Mouse (Mus musculus) neural tube, embryonic 14.5 days (tissue): ENCODE results near the gene Arhgap22. TPM values are rescaled to one million over a fixed set of nuclear protein-coding genes. Genes with fewer than 3 reads are reported as not detected.

ENCODE experiments used
- ATAC-seq: fragments of 200-750 bp; cut with Nextera tagmentation; 2 replicates; pipeline ENCODE4 v1.8.0; 2017; ENCODE audit warnings: low read depth, mild to moderate bottlenecking, moderate TSS enrichment, moderate library complexity
- H3K27ac ChIP-seq: fragments of 300-500 bp; sonication (generic); 2 replicates; pipeline ENCODE4 v1.5.1; 2014; ENCODE audit warnings: low read depth, mild to moderate bottlenecking, control low read depth, low read length, moderate library complexity, mixed read lengths
- H3K27me3 ChIP-seq: fragments of 300-500 bp; sonication (generic); 2 replicates; pipeline ENCODE4 v1.6.1; 2014; ENCODE audit warnings: low read length; ENCODE audit not compliant: control insufficient read depth, insufficient read depth
- H3K36me3 ChIP-seq: fragments of 300-500 bp; sonication (generic); 2 replicates; pipeline ENCODE4 v1.6.1; 2014; ENCODE audit warnings: low read length, mixed read lengths; ENCODE audit not compliant: control insufficient read depth, insufficient read depth
- H3K4me1 ChIP-seq: fragments of 300-500 bp; sonication (generic); 2 replicates; pipeline ENCODE4 v1.6.1; 2014; ENCODE audit warnings: low read length; ENCODE audit not compliant: control insufficient read depth, insufficient read depth
- H3K4me2 ChIP-seq: fragments of 300-500 bp; sonication (generic); 2 replicates; pipeline ENCODE4 v1.6.1; 2014; ENCODE audit warnings: mild to moderate bottlenecking, low read depth, low read length, control low read depth
- H3K4me3 ChIP-seq: fragments of 300-500 bp; sonication (generic); 2 replicates; pipeline ENCODE4 v1.5.1; 2014; ENCODE audit warnings: low read depth, low read length, control low read depth, mixed read lengths
- H3K9ac ChIP-seq: fragments of 300-500 bp; sonication (generic); replicated peaks from 2 replicates; pipeline ENCODE4 v1.6.1; 2014; ENCODE audit warnings: low read depth, mild to moderate bottlenecking, control low read depth, low read length, mixed read lengths
- H3K9me3 ChIP-seq: fragments of 300-500 bp; sonication (generic); 2 replicates; pipeline ENCODE4 v1.6.1; 2016; ENCODE audit warnings: low read length; ENCODE audit not compliant: control insufficient read depth
- WGBS: fragments of 180-500 bp; shearing (Covaris S2); extraction: QIAGEN DNeasy Blood & Tissue Kit; methylation state at CpG from one replicate; pipeline ENCODE4 v1.1.7; 2014; 5-methylcytosine and 5-hydroxymethylcytosine counted together
- polyA plus RNA-seq: library from polyadenylated mRNA; unstranded; fragments of >200 nt; fragmentation: Nextera tagmentation; extraction: Ambion mirVana; gene quantifications from 2 replicates; pipeline ENCODE4 v1.2.1, GENCODE M21; 2014

Gene Arhgap22
- polyA plus RNA-seq, 1 experiment from 2014 or later: 1.5 TPM

GRCm38 (mm10) chr14:33231311-33231710 is 17.5 kb downstream of the Arhgap22 start:
- no peaks in the 10 kb centered on the region for H3K9me3 ChIP-seq
- no peak for ATAC-seq
- 92% methylated on average over 3 of the region's 3 CpGs for WGBS

DNA sequence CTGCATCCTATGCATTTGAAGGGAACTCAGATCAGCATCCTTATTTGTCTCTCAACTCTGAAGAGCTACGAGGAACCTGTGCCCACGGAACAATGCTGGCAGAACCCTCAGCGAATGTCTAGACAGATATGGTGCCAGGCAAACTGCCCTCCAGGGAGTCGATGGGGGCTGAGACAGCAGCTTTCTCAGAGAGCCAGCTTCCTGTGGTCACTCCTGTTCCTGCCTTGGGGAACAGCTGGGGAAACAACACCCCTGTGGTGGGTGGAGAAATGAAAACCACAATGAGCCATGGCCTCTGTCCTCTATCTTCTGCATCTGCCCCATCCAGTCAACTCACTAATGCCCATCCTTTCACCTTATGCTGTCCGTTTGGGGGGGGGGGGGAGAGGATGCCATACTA is 18.2 kb downstream of the Arhgap22 start:
- WGBS: 76% methylated on average over 5 of the region's 5 CpGs

More at GRCm38 (mm10) chr14:33231311-33231710, 17.5 kb downstream of the Arhgap22 start:
- Histone ChIP-seq H3K4me2 (no peak overlapping the region), H3K9ac (no peak overlapping the region), H3K27ac (no peak overlapping the region), H3K4me3 (no peak overlapping the region), H3K27me3 (no peaks in the 10 kb centered on the region), H3K4me1 (no peaks in the 10 kb centered on the region), H3K36me3 (no peaks in the 10 kb centered on the region)

DNA sequence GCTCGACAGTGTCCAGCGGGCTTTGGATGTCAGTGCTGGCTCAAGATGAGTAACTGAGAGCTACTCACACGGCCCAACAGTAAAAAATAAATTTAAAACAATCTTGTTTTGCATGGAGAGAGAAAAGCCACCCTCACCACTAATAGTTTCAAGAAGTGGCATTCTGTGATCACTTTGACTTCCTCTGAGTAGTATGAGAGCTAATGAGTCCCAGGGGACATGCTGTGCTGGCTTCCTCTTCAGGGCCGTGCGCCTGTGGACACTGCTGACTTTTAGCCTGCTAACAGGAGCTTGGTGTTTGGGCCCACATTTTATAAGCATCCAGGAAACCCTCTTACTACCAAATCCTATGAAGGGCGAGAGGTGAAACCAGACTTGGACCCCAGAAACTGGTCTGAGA is 21.8 kb downstream of the Arhgap22 start:
- no peaks in the 10 kb centered on the region for H3K4me1 ChIP-seq
- no peaks in the 10 kb centered on the region for H3K9me3 ChIP-seq
- H3K9ac ChIP-seq: no peak overlapping the region
- no peak for ATAC-seq
- H3K27ac ChIP-seq: no peak overlapping the region
- no peaks in the 10 kb centered on the region for H3K36me3 ChIP-seq
- H3K4me2 ChIP-seq: no peak overlapping the region
- H3K4me3 ChIP-seq: no peak overlapping the region
- H3K27me3 ChIP-seq: no peaks in the 10 kb centered on the region
- 79% methylated on average over 6 of the region's 6 CpGs for WGBS

More for the DNA sequence above, 18.2 kb downstream of the Arhgap22 start:
- ATAC-seq: no peak
- Histone ChIP-seq H3K27me3 (no peaks in the 10 kb centered on the region), H3K9me3 (no peaks in the 10 kb centered on the region), H3K9ac (no peak overlapping the region), H3K4me2 (no peak overlapping the region), H3K4me3 (no peak overlapping the region), H3K27ac (no peak overlapping the region), H3K36me3 (no peaks in the 10 kb centered on the region), H3K4me1 (no peaks in the 10 kb centered on the region)

- Histone ChIP-seq H3K27ac (no peak overlapping the region), H3K4me3 (no peak overlapping the region), H3K9ac (no peak overlapping the region), H3K27me3 (no peaks in the 10 kb centered on the region), H3K36me3 (no peaks in the 10 kb centered on the region), H3K4me2 (no peak overlapping the region), H3K9me3 (no peaks in the 10 kb centered on the region), H3K4me1 (no peaks in the 10 kb centered on the region)
- 74% methylated on average over 2 of the region's 2 CpGs for WGBS
- ATAC-seq: no peak
These were observed 26.6 kb downstream of the Arhgap22 start for GRCm38 (mm10) chr14:33240400-33240799.

DNA sequence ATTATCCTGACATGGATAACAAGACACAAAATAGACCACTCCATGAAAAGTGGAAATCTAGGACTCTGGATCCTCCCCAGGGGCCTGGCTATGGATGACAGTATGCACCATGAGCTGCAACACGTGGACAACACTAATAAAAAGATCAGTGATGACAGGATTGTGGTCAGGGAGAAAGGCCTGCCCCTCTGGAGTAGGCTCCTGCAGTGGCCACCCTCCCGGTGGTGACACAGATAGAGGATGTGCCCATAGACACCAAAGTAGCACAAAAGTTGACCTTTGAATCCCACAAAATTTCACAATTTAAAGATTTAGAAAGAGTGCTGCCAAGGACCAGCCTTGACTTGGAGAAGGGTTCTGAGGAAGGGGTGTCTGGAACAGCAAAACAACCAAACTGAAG is 29.4 kb downstream of the Arhgap22 start:
- no peaks in the 10 kb centered on the region for H3K4me1 ChIP-seq
- WGBS: 65% methylated on average over 2 of the region's 2 CpGs
- H3K9me3 ChIP-seq: no peaks in the 10 kb centered on the region
- H3K36me3 ChIP-seq: no peaks in the 10 kb centered on the region
- no peak overlapping the region for H3K27ac ChIP-seq
- H3K4me3 ChIP-seq: no peak overlapping the region
- H3K9ac ChIP-seq: no peak overlapping the region
- no peak for ATAC-seq
- no peaks in the 10 kb centered on the region for H3K27me3 ChIP-seq
- no peak overlapping the region for H3K4me2 ChIP-seq

DNA sequence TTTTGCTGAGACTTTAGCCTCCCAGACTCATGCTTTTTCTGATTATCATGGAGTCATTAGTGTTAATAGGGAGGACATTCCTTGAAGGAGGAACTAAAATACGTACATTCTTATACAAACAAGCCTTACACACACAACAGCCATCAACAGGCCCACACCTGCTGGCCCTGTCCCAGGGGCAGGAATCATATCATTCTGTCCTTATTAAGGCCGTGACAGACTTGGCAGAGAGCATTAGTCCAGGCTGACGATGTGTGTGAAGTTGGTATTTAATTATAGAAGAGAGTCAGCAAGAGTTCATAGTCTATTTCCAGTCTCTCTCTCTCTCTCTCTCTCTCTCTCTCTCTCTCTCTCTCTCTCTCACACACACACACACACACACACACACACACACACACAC is 30.7 kb downstream of the Arhgap22 start:
- Histone ChIP-seq H3K4me2 (no peak overlapping the region), H3K9me3 (no peaks in the 10 kb centered on the region), H3K27ac (no peak overlapping the region), H3K9ac (no peak overlapping the region), H3K4me3 (no peak overlapping the region), H3K4me1 (no peaks in the 10 kb centered on the region), H3K36me3 (no peaks in the 10 kb centered on the region), H3K27me3 (no peaks in the 10 kb centered on the region)
- ATAC-seq: no peak
- WGBS: 47% methylated on average over 3 of the region's 3 CpGs

DNA sequence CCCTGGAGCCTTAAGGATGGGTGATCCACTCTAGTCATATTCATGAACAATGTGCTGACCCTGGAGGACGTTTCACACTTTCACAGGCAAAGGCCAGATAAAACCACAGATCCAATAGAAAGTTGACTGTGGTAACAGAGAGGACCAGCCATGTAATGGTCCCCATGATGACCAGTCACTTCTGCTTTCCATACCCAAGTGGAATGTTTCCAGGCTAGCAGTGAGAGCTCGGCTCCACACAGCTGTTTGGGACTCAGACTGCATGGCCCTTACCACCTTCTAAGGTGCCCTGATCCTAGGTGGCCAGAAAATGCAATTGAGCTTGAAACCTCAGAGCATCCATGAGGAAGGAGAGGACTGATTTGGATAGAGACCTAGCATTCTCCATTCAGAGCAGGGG is 31.1 kb downstream of the Arhgap22 start:
- Histone ChIP-seq H3K27me3 (no peaks in the 10 kb centered on the region), H3K9ac (no peak overlapping the region), H3K36me3 (no peaks in the 10 kb centered on the region), H3K27ac (no peak overlapping the region), H3K4me2 (no peak overlapping the region), H3K4me3 (no peak overlapping the region), H3K9me3 (no peaks in the 10 kb centered on the region), H3K4me1 (no peaks in the 10 kb centered on the region)
- 78% methylated on average over 2 of the region's 2 CpGs for WGBS
- ATAC-seq: no peak

DNA sequence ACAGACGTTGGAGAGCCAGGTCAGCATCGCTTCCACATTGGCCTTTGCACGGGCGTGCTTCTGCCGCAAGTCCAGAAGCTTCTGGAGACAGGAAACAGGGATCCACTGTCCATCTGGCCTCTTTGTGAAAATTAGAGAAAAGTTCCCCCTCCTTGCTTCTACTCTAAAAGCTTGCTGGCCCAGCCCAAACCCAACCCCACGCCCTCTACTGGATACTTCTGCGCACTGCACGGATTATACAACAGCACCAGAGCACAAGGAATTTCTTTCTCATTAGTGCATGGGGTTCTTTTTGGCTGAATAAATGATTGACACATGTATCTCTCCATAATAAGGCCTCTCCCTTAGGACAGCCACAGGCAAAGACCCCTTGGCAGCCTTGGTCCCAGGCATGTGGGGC is 32.6 kb downstream of the Arhgap22 start:
- H3K36me3 ChIP-seq: no peaks in the 10 kb centered on the region
- no peak for ATAC-seq
- peaks cover 8% of the 10 kb centered on the region; the same call in 1 of the 2 replicates for H3K4me1 ChIP-seq
- no peaks in the 10 kb centered on the region for H3K9me3 ChIP-seq
- H3K27me3 ChIP-seq: peaks cover 3% of the 10 kb centered on the region; the same call in 1 of the 2 replicates
- H3K4me3 ChIP-seq: no peak overlapping the region
- H3K27ac ChIP-seq: no peak overlapping the region
- 29% methylated on average over 8 of the region's 8 CpGs for WGBS
- no peak overlapping the region for H3K4me2 ChIP-seq
- H3K9ac ChIP-seq: no peak overlapping the region

- H3K4me3 ChIP-seq: no peak overlapping the region
- 49% methylated on average over 11 of the region's 11 CpGs for WGBS
- peaks cover 3% of the 10 kb centered on the region; the same call in 1 of the 2 replicates for H3K27me3 ChIP-seq
- H3K36me3 ChIP-seq: no peaks in the 10 kb centered on the region
- H3K9me3 ChIP-seq: no peaks in the 10 kb centered on the region
- H3K9ac ChIP-seq: no peak overlapping the region
- no peak for ATAC-seq
- no peak overlapping the region for H3K4me2 ChIP-seq
- H3K27ac ChIP-seq: no peak overlapping the region
- peaks cover 8% of the 10 kb centered on the region; the same call in 1 of the 2 replicates for H3K4me1 ChIP-seq
These were observed 33.8 kb downstream of the Arhgap22 start for GRCm38 (mm10) chr14:33247623-33248022.
